Mouse (Mus musculus) embryonic facial prominence, embryonic 11.5 days (tissue): ENCODE data around the gene Cers3. TPM values are rescaled to one million over a fixed set of nuclear protein-coding genes. Genes with fewer than 3 reads are reported as not detected.

Source experiments
- ATAC-seq: fragments of 200-750 bp; cut with Nextera tagmentation; replicated peaks from 2 replicates; pipeline ENCODE4 v1.8.0; 2017; ENCODE audit warnings: low read depth; ENCODE audit not compliant: insufficient number of reproducible peaks, low FRiP score, low TSS enrichment
- DNase-seq: peaks from one replicate; pipeline ENCODE4 v3.0.0-alpha.2; 2015; ENCODE audit warnings: low spot score
- H3K27ac ChIP-seq: fragments of 300-500 bp; sonication (generic); replicated peaks from 2 replicates; pipeline ENCODE4 v1.5.1; 2014; ENCODE audit warnings: mild to moderate bottlenecking, low read depth, low read length, control low read depth
- H3K27me3 ChIP-seq: fragments of 300-500 bp; sonication (generic); 2 replicates; pipeline ENCODE4 v1.6.1; 2014; ENCODE audit warnings: mild to moderate bottlenecking, low read length, moderate library complexity, mixed read lengths; ENCODE audit not compliant: control insufficient read depth, insufficient read depth
- H3K36me3 ChIP-seq: fragments of 300-500 bp; sonication (generic); replicated peaks from 2 replicates; pipeline ENCODE4 v1.6.1; 2014; ENCODE audit warnings: low read depth, mild to moderate bottlenecking, low read length, moderate library complexity, mixed read lengths; ENCODE audit not compliant: control insufficient read depth, insufficient read depth
- H3K4me1 ChIP-seq: fragments of 300-500 bp; sonication (generic); 2 replicates; pipeline ENCODE4 v1.6.1; 2014; ENCODE audit warnings: low read length, mixed read lengths; ENCODE audit not compliant: control insufficient read depth, insufficient read depth
- H3K4me2 ChIP-seq: fragments of 300-500 bp; sonication (generic); 2 replicates; pipeline ENCODE4 v1.6.1; 2014; ENCODE audit warnings: low read depth, mild to moderate bottlenecking, control low read depth, low read length, moderate library complexity
- H3K4me3 ChIP-seq: fragments of 300-500 bp; sonication (generic); 2 replicates; pipeline ENCODE4 v1.5.1; 2014; ENCODE audit warnings: low read depth, low read length, control low read depth
- H3K9ac ChIP-seq: fragments of 300-500 bp; sonication (generic); replicated peaks from 2 replicates; pipeline ENCODE4 v1.6.1; 2014; ENCODE audit warnings: mild to moderate bottlenecking, control low read depth, low read length
- H3K9me3 ChIP-seq: fragments of 300-500 bp; sonication (generic); replicated peaks from 2 replicates; pipeline ENCODE4 v1.6.1; 2016; ENCODE audit warnings: mild to moderate bottlenecking, low read length, inconsistent platforms, mixed read lengths; ENCODE audit not compliant: control insufficient read depth
- WGBS: fragments of 180-500 bp; shearing (Covaris S2); extraction: QIAGEN DNeasy Blood & Tissue Kit; methylation state at CpG from one replicate; pipeline ENCODE4 v1.1.7; 2014; 5-methylcytosine and 5-hydroxymethylcytosine counted together
- polyA plus RNA-seq: library from polyadenylated mRNA; unstranded; fragments of >200 nt; fragmentation: Nextera tagmentation; extraction: Ambion mirVana; gene quantifications from 2 replicates; pipeline ENCODE4 v1.2.1, GENCODE M21; 2014

The Cers3 gene
- polyA plus RNA-seq, 1 experiment from 2014 or later: 3.3 TPM

DNA sequence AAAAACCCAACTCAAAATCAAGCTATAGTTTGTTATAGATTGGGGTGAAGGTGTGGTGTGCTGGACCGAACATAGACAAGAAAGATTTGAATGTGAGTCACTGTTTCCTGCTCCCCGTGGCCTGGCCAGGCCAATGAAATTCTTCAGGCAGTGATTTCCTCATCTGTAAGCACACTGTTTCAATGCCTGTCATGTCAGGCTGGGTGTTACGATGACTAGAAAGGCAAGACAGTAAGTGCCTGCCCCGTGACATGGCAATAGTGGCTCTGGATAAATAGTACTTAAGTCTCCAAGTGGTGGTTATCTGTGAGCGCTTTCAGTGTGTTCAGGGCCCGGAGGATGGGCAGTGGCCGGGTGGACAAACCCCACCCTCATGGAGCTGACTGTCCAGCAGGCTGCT, 3.7 kb downstream of the Cers3 start:
- WGBS: 85% methylated on average over 7 of the region's 7 CpGs
- H3K4me3 ChIP-seq: no peak overlapping the region

DNA sequence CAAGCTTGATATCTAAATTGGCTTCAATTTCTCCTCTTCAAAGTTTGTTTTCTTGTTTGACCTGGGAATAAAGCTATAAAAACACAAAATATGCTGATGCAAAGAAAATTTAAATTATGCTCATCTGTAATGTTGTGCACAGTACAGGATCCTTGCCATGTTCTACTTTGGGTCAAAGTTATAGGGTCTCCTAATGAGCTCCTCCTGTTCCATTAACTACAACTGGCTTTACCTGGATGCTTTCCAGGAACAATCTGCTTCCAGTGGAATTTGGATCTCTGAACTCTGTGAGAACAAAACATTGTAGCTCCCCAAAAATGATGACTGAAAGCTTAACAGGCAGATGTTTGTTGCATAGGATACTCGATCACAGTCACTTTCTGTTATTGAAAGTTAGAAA, 6.7 kb downstream of the Cers3 start:
- H3K4me3 ChIP-seq: no peak overlapping the region
- H3K36me3 ChIP-seq: no peaks in the 10 kb centered on the region
- WGBS: 76% methylated on average over 1 of the region's 1 CpGs
- no peak for ATAC-seq
- H3K9ac ChIP-seq: no peak overlapping the region
- no peak for DNase-seq
- H3K9me3 ChIP-seq: no peaks in the 10 kb centered on the region
- no peaks in the 10 kb centered on the region for H3K4me1 ChIP-seq
- H3K27me3 ChIP-seq: no peaks in the 10 kb centered on the region
- H3K27ac ChIP-seq: no peak overlapping the region
- H3K4me2 ChIP-seq: no peak overlapping the region

More for the DNA sequence above, 3.7 kb downstream of the Cers3 start:
- Histone ChIP-seq H3K36me3 (no peaks in the 10 kb centered on the region), H3K27me3 (no peaks in the 10 kb centered on the region), H3K9me3 (no peaks in the 10 kb centered on the region), H3K4me1 (no peaks in the 10 kb centered on the region), H3K9ac (no peak overlapping the region), H3K27ac (no peak overlapping the region), H3K4me2 (no peak overlapping the region)
- DNase-seq (no peak), ATAC-seq (no peak)

DNA sequence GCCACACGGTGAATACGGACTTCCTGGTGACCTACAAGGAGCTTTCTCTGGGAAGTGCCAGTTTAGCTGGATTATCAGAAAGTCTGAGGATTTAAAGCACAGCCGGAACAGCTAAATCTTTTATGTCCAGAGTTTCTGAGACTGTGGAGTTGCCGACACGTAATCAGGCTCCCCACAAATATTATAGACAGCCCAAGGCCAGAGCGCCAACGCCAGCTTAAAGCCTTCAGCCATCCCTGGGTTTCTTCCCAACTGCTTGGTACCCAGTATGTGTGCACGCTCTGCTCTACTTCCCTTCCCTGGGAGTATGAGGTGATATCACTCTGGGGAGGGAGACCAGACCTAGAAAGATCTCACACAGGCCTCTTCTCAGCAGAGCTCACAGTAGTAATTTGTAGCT, 10.5 kb downstream of the Cers3 start:
- H3K9me3 ChIP-seq: no peaks in the 10 kb centered on the region
- 83% methylated on average over 8 of the region's 8 CpGs for WGBS
- no peak overlapping the region for H3K4me2 ChIP-seq
- H3K9ac ChIP-seq: no peak overlapping the region
- H3K27ac ChIP-seq: no peak overlapping the region
- no peak for ATAC-seq
- H3K36me3 ChIP-seq: no peaks in the 10 kb centered on the region
- DNase-seq: no peak
- H3K27me3 ChIP-seq: no peaks in the 10 kb centered on the region
- H3K4me3 ChIP-seq: no peak overlapping the region
- no peaks in the 10 kb centered on the region for H3K4me1 ChIP-seq

DNA sequence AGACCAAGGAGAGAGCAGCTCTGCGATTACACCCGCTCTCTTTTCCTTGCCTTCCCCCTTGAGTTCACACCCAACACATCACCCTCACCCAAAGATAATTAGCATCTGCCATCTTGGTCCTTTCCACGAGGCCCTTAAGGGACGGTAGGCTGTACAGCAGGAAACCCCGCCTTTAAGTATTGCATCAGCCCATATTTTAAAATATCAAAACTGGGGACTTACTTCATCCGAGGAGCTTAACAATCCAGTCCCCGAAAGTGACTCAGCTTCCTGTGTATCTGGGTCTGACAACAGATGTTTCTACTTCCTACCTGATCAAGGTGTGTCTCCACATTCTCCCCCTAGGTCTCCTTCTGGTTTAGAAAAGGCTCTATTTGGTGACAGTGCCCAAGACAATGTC, 12.3 kb downstream of the Cers3 start:
- ATAC-seq: no peak
- H3K27ac ChIP-seq: no peak overlapping the region
- no peak overlapping the region for H3K9ac ChIP-seq
- H3K4me3 ChIP-seq: no peak overlapping the region
- H3K36me3 ChIP-seq: no peaks in the 10 kb centered on the region
- H3K4me1 ChIP-seq: no peaks in the 10 kb centered on the region
- no peak overlapping the region for H3K4me2 ChIP-seq
- no peaks in the 10 kb centered on the region for H3K9me3 ChIP-seq
- H3K27me3 ChIP-seq: no peaks in the 10 kb centered on the region
- no peak for DNase-seq
- 85% methylated on average over 7 of the region's 7 CpGs for WGBS

DNA sequence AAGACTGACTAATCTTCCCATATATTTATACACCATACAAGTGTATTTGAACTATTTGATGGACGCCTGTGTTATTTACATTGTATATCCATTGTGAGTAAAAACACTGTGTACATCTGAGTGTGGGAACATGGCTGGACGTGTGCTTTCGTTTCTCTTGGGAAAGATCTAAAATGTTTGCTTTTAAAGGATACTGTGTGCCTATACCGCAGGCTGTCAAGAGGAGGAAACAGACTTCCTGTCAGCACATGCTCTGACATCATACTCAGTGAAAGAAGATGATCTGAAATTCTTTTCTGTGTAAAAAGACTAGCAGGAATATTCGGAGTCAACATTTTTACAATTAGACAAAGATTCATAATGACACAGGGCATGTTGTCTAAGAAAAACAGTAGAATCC, 26.6 kb downstream of the Cers3 start:
- Histone ChIP-seq H3K36me3 (no peaks in the 10 kb centered on the region), H3K27ac (no peak overlapping the region), H3K27me3 (no peaks in the 10 kb centered on the region), H3K4me2 (no peak overlapping the region), H3K4me3 (no peak overlapping the region), H3K9me3 (no peaks in the 10 kb centered on the region), H3K9ac (no peak overlapping the region), H3K4me1 (no peaks in the 10 kb centered on the region)
- WGBS: 58% methylated on average over 5 of the region's 5 CpGs
- ATAC-seq: no peak
- no peak for DNase-seq

DNA sequence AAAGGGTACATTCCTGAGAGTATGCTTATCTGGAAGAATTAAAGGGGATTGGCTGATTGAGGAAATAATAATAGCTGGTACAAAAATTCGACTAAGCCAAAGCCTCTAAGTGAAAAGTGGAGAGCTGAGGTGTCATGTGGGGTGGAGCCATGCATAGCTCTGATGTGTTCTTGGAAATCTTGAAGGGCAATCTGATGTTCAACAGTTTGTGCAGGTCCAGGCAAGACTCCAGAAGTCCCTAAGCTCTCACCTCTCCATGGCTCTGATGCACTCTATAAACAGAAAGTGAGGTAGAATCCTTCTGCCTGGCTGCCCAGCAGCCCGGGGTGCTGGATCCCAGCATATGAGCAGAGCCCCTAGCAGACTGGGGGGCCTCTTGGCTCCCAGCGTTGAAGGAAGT, 27.4 kb downstream of the Cers3 start:
- Histone ChIP-seq H3K36me3 (no peaks in the 10 kb centered on the region), H3K27me3 (no peaks in the 10 kb centered on the region), H3K4me2 (no peak overlapping the region), H3K4me3 (no peak overlapping the region), H3K9ac (no peak overlapping the region), H3K4me1 (no peaks in the 10 kb centered on the region), H3K9me3 (no peaks in the 10 kb centered on the region), H3K27ac (no peak overlapping the region)
- 79% methylated on average over 3 of the region's 3 CpGs for WGBS
- DNase-seq (no peak), ATAC-seq (no peak)

DNA sequence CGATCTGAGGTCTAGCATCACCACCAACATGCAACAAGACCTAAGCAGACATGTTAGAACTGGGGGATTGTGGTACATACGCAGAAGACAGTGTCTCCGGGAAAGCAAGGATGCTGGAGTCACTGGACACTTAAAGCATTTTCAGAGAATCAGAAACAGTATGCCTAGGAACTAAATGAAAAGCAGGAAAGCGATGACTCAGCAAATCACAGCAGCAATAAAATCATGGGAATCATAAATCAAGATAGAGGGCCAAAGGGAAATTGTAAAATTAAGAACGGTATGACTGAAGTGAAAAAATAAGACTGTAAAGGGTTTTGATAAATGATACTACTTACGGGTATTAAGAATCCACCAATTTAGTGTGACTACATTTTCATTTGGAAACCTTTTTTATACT, 27.9 kb downstream of the Cers3 start:
- WGBS: 89% methylated on average over 6 of the region's 6 CpGs
- ATAC-seq (no peak), DNase-seq (no peak)
- Histone ChIP-seq H3K9ac (no peak overlapping the region), H3K4me1 (no peaks in the 10 kb centered on the region), H3K27ac (no peak overlapping the region), H3K4me3 (no peak overlapping the region), H3K36me3 (no peaks in the 10 kb centered on the region), H3K9me3 (no peaks in the 10 kb centered on the region), H3K4me2 (no peak overlapping the region), H3K27me3 (no peaks in the 10 kb centered on the region)

DNA sequence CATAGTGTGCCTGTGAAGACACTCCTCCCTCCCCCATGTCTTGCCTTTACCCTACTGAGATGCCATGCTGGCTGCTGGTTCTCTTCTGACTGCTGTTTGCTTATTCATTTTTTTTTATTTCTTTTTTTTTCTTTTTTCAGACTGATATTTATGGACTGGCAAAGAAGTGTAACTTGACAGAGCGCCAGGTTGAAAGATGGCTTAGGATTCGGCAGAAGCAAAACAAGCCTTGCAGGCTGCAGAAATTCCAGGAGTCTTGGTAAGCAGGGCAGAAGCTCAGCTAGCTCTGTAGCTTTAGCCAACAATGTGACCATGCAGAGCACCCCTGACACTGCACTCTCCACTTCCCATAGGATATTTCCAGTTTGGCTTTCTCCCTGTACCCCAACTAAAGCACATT, 36.1 kb downstream of the Cers3 start:
- DNase-seq (no peak), ATAC-seq (no peak)
- Histone ChIP-seq H3K9ac (no peak overlapping the region), H3K36me3 (no peaks in the 10 kb centered on the region), H3K4me3 (no peak overlapping the region), H3K9me3 (no peaks in the 10 kb centered on the region), H3K27ac (no peak overlapping the region), H3K4me1 (no peaks in the 10 kb centered on the region), H3K4me2 (no peak overlapping the region), H3K27me3 (no peaks in the 10 kb centered on the region)
- 69% methylated on average over 2 of the region's 2 CpGs for WGBS
